Mouse (Mus musculus): ENCODE data around the gene Lyzl6. TPM values are rescaled to one million over a fixed set of nuclear protein-coding genes. Genes with fewer than 3 reads are reported as not detected.
"Not testable (repeated sequence)": the region's sequence is repeated elsewhere in the genome, so short reads cannot be mapped to it uniquely, and the experiment has no call there.

Lyzl6 gene
- polyA plus RNA-seq (2017; shearing (Covaris generic)): not detected

- no peak for ATAC-seq
Observed at GRCm38 (mm10) chr11:103638790-103639189, at the start of gene Lyzl6. Gene Lyzl6, minus strand, starts transcription at chr11:103638890.

DNA sequence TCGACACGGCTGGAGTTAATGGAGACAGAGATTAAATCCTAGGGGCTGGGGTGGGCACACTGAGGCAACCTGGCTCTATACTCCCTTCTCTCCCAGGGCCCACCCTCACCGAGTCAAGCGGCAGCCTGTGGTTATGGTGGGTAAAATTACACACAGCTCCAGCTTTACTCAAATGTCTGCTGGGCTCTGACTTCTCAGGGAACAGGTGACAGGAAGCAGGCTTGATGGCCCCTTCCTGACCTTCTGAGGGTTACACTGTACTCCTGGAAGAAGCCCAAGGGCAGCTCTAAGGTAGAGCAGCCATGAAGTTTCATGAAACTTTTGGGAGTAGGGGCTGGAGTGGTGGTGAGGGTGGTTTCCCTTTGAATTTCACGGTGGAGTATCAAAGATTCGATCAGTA is 48.0 kb upstream of the Lyzl6 start:
- ATAC-seq: no peak

GRCm38 (mm10) chr11:103685261-103685736 is 46.6 kb upstream of the Lyzl6 start:
- no peak for ATAC-seq

DNA sequence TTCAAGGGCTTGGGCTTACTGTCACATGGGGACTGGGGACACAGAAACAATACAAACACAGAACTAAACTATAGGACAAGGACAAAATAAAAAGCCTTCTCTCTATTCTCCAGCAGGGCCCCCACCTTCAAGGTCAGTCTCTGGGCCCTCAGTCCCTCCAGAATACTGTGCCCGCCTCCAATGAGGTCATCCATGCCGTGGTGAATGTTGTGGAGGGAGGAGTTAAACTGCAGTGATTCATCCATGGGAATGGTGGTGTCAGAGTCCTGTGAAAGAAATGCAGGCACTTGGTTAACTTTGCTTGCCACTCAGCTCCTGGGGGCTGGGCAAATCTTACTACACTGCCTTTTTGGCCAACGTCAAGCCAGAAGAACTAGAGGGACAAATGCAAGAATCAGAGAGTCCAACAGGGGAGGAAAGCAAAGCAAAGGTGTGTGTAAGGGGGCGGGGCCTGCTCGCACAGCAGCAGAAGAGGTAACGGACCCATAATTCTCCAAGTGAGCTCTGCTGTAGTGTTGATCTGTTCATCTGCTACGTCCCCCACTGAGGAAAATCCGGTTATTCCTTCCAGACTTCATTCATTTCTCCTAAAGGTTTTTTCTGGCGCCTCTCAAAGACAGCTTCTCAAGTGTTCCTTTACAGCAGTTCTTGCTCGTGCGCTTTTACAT is 45.1 kb upstream of the Lyzl6 start:
- no peak for ATAC-seq

DNA sequence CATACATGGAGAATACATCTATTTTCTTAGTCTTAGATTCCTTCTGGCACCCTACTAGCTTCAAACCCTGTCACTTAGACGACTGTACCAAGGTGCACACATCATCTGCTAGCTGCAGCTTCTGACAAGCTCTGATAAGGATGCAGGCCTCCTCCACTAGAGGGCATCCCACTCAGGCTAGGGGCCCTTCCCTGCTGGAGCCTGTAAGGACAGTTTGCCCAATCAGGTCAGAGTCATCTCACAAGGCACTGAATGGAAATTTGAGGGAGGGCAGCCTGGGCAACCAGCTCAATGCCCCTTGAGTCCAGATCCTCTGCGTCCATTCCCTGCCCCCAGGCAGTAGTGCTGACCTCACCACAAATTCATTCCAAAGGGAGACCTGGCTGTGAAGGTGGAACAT is 38.4 kb upstream of the Lyzl6 start:
- not testable (repeated sequence) for ATAC-seq

DNA sequence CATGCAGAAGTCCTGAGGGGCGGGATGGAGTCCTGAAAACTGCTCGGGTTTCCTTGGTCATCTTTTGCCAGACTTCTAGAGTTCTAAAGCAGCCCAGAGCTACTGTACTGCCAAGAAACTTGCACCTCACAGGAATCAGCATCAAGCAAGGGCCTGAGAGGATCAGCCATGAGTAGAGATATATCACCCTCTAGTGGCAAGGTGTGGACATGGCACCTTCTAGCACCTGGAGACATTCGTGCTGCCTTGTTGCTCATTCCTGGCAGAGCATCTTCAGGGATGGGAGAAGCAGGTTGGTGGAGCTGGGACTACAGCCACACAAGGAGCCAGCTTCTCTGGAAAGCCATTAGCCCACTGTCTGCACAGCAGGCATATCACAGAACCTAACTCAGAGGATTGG is 36.9 kb upstream of the Lyzl6 start:
- ATAC-seq: no peak

GRCm38 (mm10) chr11:103666907-103667426 is 28.3 kb upstream of the Lyzl6 start:
- no peak for ATAC-seq

GRCm38 (mm10) chr11:103666181-103666906 is 27.7 kb upstream of the Lyzl6 start:
- ATAC-seq: no peak

- no peak for ATAC-seq
Observed at GRCm38 (mm10) chr11:103665695-103666094, 27.0 kb upstream of the Lyzl6 start.

- no peak for ATAC-seq
Observed at GRCm38 (mm10) chr11:103663119-103663518, 24.4 kb upstream of the Lyzl6 start.

DNA sequence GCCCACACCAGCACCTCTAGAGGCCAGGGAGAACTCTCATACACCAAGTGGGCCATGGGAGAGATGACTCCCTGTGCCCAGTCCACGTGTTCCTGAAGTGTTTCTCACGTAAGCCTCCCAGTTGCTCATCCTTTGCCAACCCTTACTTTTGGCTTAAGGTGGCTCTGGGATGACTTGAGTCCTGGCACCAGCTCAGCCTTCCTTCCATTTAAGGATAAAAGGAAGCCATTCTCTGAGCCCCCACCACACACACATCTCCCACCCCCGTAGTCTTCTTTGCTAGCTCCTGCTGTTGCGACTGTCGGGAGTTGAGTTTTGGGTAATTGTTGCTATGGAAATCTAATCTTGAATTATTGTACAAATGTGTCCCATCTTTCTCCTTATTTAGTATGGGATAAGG is 23.9 kb upstream of the Lyzl6 start:
- ATAC-seq: no peak

- ATAC-seq: no peak
Observed at GRCm38 (mm10) chr11:103661863-103662262, 23.2 kb upstream of the Lyzl6 start.

GRCm38 (mm10) chr11:103658189-103658588 is 19.5 kb upstream of the Lyzl6 start:
- no peak for ATAC-seq

GRCm38 (mm10) chr11:103656520-103656919 is 17.8 kb upstream of the Lyzl6 start:
- no peak for ATAC-seq

- no peak for ATAC-seq
Observed at GRCm38 (mm10) chr11:103653359-103653965, 14.8 kb upstream of the Lyzl6 start.

GRCm38 (mm10) chr11:103651426-103651825 is 12.7 kb upstream of the Lyzl6 start:
- no peak for ATAC-seq

DNA sequence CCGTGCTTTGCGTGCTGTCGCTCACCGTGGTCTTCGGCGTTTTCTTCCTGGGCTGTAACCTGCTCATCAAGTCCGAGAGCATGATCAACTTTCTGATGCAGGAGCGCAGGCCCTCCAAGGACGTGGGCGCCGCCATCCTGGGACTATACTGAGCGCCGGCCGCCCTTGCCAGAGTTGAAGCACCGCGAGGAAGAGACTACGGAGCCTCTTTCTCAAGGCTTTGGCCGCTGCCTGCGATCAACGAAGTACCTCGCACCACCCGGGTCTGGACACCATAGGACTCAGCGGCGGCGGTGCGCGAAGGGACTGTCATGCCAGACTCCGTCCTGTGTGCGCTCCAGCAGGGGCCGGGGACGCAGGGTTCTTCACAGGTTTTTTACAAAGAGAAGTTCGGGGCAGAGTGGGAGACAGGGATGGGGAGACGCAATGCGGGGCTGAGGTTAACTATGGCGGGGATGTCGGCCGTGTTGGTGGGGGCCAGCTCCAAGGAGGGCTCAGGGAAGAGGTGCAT is 11.3 kb upstream of the Lyzl6 start:
- no peak for ATAC-seq

GRCm38 (mm10) chr11:103649301-103649982 is 10.8 kb upstream of the Lyzl6 start, which contains the start of gene Rprml:
Gene Rprml, plus strand, starts transcription at chr11:103649570.
- no peak for ATAC-seq

GRCm38 (mm10) chr11:103648656-103649055 is 10.0 kb upstream of the Lyzl6 start:
- ATAC-seq: no peak

DNA sequence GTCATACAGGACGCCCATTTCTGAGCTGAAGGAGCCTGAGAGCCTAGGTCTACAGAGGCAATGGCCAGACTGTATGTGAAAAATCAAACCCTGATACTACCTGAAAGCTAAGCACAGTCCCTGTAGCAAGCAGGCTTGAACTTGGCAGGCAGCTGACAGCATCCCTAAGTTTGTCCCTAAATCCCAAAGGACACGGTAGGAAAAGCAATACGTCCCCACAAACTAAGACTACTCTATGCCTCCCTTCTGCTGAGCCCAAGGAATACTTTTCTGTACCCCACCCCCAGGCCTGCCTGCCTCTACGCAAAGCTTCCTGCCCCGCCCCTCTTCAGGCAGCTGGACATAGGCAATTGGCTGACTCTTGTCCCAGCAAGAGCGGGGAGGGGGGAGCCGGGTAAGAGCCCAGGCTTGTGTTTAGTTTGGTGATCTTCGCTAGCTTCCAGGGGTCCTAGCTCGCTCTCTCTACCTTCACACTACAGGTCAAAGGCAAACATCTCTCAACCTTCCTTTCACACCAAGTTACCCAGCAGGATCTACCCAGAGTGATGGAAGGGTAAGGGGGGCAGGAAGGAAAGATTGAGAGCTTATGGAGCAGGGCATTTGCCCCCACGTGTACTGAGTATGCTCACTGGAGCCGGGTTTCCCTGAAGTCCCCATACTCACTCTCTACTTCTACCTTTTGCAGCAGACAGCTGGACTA is 9.4 kb upstream of the Lyzl6 start:
- no peak for ATAC-seq

GRCm38 (mm10) chr11:103646301-103646700 is 7.6 kb upstream of the Lyzl6 start:
- no peak for ATAC-seq

GRCm38 (mm10) chr11:103645731-103646130 is 7.0 kb upstream of the Lyzl6 start:
- ATAC-seq: no peak

Measured in inflammation-experienced regulatory T-cells, adult 6 months (primary cell).